Mouse (Mus musculus) adrenal gland, postnatal 4 days (tissue): ENCODE data around the gene Glud1. TPM values are rescaled to one million over a fixed set of nuclear protein-coding genes. Genes with fewer than 3 reads are reported as not detected.
"Not testable (repeated sequence)": the region's sequence is repeated elsewhere in the genome, so short reads cannot be mapped to it uniquely, and the experiment has no call there.

Source experiments
- DNase-seq, 2 experiments: peaks; one replicate each; pipeline ENCODE4 v3.0.0; 2021 to 2022; ENCODE audit warnings: low spot score in 2 of 2, mixed read lengths in 2 of 2
- total RNA-seq, 2 experiments: library from RNA; stranded (reverse); gene quantifications; 2 replicates each; pipeline ENCODE4 v1.2.3; 2021

Glud1 gene
- total RNA-seq, 2 experiments from 2014 or later = 220 to 286 TPM

DNA sequence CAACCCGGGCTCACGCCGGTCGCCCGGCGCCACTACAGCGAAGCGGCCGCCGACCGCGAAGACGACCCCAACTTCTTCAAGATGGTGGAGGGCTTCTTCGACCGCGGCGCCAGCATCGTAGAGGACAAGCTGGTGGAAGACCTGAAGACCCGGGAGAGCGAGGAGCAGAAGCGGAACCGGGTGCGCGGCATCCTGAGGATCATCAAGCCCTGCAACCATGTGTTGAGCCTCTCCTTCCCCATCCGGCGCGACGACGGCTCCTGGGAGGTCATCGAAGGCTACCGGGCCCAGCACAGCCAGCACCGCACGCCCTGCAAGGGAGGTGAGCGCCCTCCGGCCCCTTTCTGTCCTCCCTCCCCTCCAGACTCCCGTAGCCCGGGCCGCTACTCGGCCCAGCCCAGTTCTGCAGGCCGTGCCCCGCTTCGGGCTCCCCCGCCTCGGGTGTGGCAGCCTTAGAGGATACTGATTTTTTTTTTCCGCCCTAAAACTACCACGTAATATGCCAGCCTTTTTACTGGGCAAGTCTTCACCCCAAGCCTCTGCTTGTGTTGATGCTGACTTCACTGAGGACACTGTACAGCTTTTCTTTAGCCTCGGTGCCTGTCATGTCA, 599 bp downstream of the Glud1 start:
- peak; percentile 14 to 27 for DNase-seq

DNA sequence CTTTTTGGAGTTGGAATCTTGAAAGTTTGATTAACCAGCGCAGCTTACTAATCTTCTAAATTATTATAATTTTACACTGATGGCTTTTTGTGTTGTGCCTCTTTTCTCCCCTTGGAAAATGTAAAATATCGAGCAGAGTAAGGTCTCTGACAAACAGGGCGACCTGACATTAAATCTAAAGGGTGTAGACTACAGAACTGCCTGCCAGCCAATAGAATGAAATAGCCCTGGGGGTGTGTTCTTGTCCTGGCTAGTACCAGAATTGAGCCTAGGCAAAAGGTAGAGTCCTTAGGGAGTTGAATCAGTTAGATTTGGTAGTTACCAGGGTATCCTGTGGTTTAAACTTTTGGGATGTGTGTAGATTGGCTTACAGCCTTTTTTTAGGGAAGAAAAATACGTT, 1.2 kb downstream of the Glud1 start:
- no peak for DNase-seq

DNA sequence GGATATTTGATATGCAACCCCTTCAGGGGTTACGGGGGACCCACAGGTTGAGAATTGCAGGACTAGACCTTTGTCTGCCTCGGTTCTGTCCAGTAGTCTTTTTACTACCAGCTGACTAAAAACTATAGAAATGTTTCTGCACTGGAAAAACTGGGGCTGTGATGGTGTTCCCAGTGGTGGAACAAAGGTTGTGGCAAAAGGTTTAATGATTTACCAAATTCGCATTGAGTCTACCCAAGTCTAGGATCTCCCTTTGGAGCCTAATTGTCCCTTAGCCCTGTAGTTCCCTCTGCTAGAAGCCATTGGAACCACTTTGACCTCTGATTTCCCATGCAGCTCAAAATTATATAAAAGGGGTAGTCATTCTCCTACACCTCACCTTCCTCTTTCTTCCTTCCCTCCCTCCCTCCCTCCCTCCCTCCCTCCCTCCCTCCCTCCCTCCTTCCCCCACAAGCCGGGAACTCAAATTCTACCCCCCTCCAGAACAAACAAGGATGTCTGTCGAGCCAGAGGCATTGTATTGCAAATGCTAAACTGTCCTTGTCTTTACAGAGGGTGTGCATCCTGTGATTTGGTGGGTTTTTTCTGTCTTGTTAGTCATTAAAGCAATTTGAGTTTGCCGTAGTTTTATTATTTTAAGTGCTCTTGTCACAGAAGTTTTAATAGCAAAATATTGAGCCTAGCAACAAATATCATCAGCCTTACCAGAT, 2.0 kb downstream of the Glud1 start:
- DNase-seq = no peak

DNA sequence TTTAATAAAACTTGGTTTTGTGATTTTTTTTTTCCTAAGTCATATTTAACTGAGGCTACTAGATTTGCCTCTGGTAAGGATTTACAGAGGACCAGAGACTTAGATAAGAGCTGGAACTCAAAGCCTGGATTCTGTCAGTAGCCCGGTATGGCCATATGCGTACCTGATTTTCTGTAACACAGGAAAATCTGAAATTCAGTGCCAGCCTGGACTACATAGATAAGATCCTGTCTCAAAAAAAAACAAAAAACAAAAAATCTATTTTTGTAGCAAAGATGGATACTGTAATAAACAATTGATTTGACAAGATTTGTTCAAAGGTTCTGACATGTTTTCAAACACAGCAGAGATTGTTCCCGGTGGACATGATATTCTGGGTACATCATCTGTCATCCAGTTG, 3.1 kb downstream of the Glud1 start:
- DNase-seq = no peak

DNA sequence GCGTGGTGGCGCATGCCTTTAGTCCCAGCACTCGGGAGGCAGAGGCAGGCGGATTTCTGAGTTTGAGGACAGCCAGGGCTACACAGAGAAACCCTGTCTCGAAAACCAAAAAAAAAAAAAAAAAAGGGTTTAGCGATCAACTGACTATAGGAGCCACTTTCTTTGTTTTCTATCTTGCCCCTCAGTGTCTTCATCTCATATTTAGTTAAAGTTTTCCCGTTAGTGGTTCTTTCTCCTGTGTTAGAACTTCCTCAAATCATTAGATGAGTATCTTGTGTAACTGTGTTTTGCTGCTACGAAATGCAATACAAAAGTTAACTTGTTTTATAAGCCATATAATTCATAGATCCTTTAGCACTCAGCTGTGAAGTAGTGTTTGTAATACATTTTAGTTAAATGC, 3.9 kb downstream of the Glud1 start:
- not testable (repeated sequence) for DNase-seq

DNA sequence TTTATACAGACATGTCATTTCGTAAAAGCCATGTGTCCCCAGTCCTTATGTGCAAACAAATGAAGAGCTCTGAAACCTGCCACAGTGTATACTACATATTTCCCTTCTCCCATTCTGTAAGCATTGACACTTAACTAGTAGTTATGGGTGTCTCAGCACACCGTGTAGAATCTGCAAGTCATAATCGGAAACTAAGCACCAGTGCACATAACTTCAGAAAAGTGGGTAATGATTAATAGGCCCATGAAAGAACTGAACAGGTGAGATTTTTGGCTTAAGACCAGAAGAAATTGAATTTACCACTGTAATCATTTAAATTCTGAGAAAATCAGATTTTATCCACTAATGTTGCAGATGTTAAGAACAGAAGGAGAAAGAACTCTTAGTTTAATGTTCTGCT, 4.3 kb downstream of the Glud1 start:
- no peak for DNase-seq

DNA sequence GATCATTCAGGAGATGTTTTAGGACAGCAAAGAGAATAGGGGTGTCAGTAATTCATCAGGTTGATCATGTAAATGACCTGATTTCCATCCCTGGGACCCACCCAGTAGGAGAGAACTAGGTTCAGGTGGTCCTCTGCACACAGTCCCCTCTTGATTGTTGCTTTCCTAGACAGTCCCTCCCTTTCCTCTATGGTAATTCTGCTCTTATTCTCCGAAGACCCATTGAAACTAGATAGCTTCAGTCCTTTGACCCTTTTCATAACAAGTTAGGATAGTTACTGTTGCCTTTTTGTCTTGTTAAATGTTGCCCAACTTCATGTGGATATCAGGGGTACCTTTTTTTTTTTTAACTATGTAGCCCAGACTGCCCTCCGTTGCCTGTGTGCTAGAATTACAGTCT, 5.8 kb downstream of the Glud1 start:
- no peak for DNase-seq

DNA sequence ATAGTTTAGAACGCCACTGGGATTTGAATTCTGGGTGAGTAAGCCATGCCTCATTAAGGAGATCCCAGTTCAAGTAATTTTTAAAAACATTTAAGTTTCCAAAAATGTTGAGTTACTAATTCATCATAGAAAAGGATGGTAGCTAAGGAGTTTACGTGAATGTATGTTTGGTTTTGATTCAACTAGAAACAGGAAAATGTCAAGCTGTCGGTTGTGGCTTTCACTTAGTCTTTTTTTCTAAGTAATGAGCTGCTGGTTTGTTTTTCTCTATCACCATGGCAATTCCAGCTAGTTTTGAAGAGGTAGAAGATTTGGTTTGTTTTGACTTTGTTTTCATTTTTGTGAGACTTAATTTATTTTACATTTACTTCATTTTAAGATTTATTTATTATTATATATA, 6.9 kb downstream of the Glud1 start:
- no peak for DNase-seq

DNA sequence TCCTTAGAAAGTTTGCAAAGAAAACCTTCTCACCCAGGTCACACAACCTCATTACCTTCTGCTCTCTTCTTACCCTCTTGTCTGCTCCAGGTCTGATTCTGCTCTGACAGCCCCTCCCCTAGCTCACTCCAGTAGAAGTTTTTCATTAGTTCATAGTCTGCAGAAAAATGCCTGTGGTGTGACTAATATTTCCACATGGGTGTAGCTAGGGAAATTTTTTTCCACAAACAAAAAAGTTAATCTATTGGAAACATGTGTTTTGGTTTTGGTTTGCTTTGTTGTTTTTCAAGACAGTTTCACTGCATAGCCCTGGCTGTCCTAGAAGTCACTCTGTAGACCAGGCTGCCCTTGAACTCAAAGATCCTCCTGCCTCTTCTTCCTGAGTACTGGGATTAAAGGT, 7.6 kb downstream of the Glud1 start:
- no peak for DNase-seq

DNA sequence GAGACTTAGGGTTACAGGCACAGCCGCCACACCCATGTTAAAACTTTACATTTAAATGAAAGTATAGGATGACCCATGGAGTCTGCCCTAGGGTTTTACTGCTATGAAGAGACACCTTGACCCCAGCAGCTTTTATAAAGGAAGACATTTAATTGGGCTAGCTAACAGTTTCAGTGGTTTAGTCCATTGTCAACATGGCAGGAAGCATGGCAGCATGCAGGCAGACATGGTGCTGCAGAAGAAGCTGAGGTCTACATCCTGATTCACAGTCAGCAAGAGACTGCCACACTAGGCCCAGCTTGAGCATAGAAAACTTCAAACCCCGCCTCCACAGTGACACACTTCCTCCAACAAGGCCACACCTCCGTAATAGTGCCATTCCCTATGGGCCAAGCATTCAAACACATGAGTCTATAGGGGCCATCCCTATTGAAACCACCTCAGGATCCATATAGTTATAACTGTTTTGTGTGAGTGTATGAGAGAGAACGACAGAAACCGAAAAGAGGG, 13.1 kb downstream of the Glud1 start:
- no peak for DNase-seq

DNA sequence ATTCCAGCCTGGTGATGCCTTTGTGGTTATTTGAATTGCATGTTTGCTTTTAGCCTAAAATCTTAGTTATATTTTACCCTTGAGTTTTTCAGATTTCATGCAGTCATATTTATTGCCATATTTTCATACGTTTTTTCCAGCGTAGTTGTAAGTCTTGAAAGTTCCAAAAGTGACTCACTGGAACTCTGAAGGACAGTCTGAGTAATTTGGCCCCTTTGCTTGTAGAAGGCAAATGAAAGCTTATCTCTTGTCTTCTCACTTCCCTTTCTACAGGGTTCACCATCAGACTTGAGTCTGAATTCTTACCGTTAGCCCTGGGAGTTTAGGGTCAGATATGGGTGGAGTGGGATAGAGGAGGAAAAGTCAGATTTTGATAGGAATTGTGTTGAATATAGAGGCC, 16.1 kb downstream of the Glud1 start:
- no peak for DNase-seq

DNA sequence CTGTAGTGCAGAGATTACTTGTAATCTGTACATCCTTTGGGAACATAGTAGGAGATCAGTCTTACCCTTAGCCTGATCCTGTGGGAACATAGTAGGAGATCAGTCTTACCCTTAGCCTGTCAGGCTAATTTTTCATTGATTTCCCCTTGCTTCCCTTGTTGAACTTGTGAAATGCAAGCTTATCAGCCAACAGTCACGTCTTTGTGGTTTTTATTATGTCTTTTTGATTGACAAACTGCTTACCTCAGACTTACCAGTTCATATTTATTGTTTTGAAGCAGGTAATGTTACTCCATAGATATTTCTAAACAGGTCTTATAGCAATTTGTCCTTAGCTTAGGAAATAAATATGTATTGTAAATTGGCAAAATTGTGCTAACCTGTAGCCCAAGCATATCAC, 17.1 kb downstream of the Glud1 start:
- no peak for DNase-seq

DNA sequence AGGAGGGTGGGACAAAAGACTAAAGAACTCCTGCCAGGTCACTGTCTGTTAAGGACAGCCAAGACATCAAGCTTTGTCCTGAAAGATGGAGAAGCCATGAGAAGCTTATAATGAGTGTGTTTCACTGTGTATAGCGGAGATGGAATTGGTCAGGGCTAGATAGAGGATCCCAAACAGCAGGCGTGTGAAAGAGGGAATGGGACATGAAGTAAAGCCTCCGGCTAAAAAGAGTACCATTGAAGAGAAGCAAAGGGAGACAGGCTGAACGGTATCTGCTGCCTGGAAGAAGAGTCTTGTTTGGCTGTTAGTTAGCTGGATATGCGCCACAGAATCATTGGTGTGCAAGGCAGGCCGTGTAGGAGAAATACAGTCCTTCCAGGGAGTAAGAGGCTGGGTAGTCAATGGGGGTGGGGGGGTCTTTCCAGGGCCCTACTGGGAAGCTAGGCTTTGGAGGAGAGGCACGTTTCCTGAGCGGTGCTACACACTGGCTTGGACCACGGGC, 20.2 kb downstream of the Glud1 start:
- DNase-seq = no peak

DNA sequence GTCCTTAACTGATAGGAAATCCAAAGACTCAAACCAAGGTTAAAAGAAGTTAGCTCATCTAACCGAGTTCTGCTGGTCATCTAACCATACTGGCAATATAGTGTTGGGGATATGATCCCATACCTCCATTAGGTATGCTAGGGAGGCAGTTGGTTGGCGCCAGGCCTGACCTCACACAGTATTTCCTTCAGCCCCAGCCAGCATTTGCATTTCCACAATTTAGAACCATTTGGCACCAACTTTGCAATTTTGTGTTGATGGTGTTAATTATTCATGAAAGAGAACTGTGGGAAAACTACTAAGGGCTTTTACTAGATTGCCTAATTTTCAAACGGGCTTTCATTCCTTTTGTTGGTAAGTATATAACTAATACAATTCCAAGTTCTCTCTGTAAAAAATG, 21.4 kb downstream of the Glud1 start:
- no peak for DNase-seq

DNA sequence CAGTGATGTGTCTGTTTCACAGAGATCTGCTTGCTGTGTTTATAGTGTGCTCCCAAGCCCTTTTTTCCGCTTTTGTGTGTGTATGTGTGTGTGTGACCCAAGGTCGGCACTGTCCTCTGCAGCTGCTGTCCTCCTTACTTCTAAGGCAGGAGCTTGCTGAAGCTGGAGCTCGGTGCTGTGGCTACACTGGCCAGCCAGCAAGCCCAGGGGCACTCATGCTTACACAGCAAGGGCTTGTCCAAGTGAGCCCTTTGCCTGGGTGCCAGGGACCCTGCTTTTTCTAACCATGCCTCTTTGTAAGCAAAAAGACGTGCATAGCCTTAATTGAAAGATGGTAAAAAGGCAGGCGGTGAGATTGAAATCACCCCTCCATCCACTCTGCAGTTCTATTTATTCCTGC, 21.9 kb downstream of the Glud1 start:
- no peak for DNase-seq

DNA sequence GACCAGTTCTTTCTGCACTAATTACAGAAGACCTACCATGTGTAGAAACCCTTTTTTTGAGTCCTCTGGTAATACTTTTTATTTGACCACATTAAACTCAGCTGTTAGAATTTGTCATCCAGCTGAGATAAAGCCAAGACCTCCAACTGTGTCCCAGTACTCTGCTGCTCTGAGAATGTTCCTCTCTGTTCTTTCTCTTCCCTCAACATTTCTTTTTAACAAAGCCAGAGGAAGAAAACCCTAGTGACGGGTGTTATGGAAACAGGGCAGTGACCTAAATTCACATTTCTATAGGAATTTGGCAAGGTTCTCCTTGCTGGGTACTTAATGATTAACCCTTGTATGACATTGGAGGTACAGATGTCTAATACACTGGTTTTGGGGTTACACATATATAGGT, 28.9 kb downstream of the Glud1 start:
- no peak for DNase-seq

DNA sequence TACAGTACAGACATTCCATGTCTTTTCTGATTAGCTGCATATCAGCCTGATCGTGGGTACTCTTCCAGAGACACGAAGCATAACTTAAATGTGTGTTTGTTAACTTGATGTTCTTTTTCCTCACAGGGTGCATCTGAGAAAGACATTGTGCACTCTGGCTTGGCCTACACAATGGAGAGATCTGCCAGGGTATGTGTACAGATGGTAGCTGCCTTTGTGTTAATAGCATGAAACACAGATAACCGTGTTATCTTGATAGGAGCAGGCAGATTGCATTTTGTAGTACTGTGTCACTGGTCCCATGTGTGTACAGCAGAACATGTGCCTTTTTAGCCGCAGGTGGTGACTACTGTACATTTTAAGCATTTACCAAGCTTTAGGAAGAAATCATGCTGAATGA, 31.5 kb downstream of the Glud1 start:
- no peak for DNase-seq

DNA sequence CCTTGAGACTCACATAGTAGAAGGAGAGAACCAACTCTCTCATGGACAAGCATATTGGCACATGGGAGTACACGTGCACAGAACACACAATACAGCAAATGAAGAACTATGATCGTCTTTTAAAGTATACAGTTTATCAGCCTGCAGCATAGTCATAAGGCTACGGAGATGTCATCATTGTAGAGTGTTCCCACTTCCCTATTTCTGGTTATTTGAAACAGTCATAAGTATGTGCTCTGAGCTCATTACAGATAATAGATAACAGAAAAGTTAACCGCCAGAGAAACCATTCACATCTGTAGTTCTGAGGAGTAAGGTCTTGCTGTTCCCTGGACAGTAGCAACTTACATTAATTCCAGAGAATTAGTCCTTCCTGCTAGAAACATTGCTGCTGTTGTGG, 32.6 kb downstream of the Glud1 start:
- no peak for DNase-seq

DNA sequence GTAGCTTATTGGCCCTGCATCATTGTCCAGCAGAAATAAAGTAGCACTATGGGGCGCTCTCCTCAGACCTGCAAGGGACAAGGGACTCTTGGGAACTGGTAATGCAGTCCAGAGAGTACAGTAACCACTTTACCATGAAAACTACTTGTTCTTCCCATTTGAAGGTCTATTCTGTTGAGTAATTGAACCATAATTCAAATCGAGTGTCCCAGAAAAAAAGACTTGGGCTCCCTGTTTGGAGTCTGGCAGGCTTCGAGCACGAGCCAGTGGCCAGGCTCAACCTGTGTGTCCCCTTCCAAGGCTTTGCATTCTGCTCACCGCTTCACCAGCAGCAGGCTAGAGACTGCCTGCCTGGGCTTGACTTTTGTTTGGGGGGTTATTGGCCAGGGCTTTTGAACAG, 33.8 kb downstream of the Glud1 start:
- no peak for DNase-seq

DNA sequence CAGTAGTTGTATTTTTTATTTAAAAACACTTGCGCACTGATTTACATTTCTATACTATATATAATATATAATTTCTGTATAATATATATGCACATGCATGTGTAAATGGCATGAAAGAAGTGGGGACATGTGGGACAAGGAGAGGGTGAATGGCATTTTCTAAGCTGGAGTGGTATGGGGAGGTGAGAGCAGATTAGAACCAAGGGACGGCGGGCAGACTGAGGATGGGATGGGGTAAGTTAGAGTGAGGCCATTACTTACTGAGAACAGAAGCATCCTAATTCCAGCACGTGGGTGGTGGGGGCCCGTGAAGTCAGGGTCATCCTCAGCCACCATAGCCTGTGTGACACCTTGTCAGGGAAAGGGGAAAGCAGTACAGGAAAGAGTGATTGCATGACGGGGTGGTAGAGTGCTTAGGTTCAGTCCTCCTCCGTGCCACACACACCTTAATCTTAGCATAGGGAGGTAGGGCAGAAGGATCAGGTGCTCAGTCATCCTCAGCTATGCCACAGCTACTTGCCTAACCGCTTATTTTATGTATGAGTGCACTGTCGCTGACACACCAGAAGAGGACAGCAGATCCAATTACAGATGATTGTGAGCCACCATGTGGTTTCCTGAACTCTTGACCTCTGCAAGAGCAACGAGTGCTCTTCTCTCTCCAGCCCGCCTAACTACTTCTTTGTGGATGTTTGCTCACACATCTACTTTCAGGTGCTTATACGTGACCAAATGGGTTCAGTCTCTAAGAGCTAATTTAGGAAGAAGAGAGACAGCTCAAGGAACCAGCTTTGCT, 35.4 kb downstream of the Glud1 start:
- DNase-seq = no peak

DNA sequence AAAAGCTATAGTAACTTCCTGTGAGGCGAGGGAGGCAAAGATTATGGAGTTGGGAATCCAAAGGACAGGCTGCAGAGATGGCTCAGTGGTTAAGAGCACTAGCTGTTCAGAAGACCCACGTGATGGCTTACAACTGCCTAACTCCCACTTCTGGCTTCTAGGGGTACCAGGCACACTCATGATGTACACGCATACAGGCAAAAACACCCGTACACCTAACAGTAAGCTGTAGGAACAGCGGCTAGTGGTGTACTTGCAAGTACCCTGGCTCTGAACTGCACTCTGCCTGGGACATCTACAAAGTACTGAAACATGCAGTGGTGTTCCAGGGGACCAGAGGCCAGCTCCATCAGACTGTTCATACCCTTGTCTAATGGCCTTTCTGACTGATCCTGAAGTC, 36.6 kb downstream of the Glud1 start:
- DNase-seq = no peak

DNA sequence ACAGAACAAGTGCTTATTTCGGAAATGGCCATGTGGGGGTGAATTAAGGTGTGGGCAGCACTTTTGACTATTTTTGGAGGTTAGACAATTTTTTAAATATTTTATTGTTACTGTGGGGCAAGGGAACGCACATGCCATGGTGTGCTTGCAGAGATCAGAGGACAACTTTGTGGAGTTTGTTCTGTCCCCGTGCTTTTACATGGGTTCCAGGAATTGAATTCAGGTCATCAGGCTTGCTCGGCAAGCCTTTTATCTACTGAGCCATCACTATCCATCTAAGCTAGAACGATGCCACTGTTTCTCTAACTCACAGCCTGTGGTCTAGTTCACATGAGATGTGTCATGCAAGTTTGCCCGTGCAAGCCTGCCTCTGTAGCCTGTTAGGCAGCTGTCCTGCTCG, 37.8 kb downstream of the Glud1 start:
- DNase-seq = no peak
